Mouse (Mus musculus) ES-E14 (cell line): ENCODE measurements at regions not wholly inside any gene's neighbourhood (a gene's known extent, or its start where the extent isn't known, plus 50 kb on each side); places are given as distances from the start of the nearest gene placed in this dataset.

ENCODE experiments used
- HCFC1 ChIP-seq: IDR thresholded peaks from 2 replicates; pipeline ENCODE4 v1.6.1; 2012; ENCODE audit warnings: low read length, inconsistent platforms, borderline replicate concordance; ENCODE audit not compliant: insufficient read depth
- MAFK ChIP-seq: IDR thresholded peaks from 2 replicates; pipeline ENCODE4 v1.6.1; 2014; ENCODE audit warnings: mild to moderate bottlenecking, low read depth, low read length, inconsistent platforms; ENCODE audit not compliant: insufficient read depth
- ZC3H11A ChIP-seq: IDR thresholded peaks from 2 replicates; pipeline ENCODE4 v1.6.1; 2012; ENCODE audit warnings: low read depth, mild to moderate bottlenecking, inconsistent platforms, low read length, borderline replicate concordance

GRCm38 (mm10) chr12:46303136-46303797, 515.5 kb downstream of the Nova1 start:
- TF ChIP-seq HCFC1 (no peak), MAFK (no peak), ZC3H11A (no peak)
